Mouse (Mus musculus): ENCODE measurements around the gene Mt4.

Mt4 gene

DNA sequence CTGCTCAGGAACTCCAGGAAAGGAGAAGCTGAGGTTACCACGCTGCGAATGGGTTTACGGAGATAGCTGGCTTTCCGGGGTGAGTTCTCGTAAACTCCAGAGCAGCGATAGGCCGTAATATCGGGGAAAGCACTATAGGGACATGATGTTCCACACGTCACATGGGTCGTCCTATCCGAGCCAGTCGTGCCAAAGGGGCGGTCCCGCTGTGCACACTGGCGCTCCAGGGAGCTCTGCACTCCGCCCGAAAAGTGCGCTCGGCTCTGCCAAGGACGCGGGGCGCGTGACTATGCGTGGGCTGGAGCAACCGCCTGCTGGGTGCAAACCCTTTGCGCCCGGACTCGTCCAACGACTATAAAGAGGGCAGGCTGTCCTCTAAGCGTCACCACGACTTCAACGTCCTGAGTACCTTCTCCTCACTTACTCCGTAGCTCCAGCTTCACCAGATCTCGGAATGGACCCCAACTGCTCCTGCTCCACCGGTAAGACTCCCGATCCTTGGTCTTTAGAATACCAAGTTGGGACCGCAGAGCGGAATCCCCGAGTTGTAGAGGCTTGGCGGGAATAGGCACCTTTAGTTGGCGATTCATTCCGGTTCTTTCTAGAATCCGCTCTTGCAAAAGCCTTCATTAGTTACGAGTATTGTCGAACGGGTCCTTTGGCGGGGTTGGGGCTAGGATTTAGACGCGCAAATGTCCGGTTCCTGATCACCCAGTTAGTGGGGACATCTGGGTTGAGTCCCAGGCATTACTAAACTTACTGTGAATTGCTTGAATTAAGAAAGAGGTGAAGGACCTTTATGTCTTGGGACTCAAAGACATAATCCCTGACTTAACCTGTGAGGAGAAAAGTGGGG lies 42.1 kb downstream of the Mt4 start, which contains the start of gene Mt1:
TSS of gene Mt1 (plus strand) at position 226 of the 856 bp plus-strand sequence.
- peak; percentile 99 for DNase-seq (ENCODE audit: low read depth, low spot score)

DNA sequence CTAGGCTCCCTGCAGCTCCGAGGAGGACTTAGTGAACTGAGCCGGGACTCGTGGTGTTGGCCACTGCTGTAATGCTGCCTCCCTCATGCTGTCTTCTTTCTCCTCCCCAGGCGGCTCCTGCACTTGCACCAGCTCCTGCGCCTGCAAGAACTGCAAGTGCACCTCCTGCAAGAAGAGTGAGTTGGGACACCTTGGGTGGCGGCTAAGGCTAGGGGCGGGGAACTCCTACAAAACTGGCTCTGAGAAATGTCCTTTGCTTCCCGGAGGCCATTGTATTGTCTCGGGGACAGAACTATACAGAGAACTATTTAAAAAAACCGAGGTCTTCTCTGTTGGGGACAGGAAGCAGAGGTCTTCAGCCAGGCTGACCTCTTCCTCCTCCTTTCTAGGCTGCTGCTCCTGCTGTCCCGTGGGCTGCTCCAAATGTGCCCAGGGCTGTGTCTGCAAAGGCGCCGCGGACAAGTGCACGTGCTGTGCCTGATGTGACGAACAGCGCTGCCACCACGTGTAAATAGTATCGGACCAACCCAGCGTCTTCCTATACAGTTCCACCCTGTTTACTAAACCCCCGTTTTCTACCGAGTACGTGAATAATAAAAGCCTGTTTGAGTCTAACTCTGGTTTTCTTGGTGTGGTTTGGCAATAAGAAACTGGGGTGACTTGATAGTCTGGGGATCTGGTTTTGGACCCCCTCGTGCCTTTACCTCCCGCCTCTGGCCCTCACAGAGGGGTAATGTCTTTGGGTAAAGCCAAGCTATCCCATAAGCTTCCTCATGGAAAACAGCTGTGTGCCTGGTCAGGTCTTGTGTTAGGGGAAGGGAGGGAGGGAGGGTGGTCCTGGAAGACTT lies 42.9 kb downstream of the Mt4 start:
- DNase-seq (ENCODE audit: low read depth, low spot score), result peak; percentile 40

DNA sequence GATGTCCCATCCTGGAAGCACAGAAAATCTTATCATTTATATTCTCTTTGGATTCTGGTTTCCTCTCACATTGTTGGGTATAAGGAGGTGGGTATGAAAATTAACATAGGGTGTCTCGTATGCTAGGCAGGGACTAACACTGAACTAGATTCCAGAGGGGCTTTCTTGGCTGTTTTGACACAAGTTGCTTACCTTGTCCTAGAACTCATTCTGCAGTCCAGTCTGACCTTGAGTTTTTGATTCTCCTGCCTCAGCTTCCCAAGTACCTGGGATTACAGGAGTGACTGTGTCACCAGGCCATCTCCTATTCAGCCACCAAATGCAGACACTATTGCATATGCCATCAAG lies 43.5 kb downstream of the Mt4 start:
- no peak for DNase-seq (ENCODE audit: low read depth, low spot score)

DNA sequence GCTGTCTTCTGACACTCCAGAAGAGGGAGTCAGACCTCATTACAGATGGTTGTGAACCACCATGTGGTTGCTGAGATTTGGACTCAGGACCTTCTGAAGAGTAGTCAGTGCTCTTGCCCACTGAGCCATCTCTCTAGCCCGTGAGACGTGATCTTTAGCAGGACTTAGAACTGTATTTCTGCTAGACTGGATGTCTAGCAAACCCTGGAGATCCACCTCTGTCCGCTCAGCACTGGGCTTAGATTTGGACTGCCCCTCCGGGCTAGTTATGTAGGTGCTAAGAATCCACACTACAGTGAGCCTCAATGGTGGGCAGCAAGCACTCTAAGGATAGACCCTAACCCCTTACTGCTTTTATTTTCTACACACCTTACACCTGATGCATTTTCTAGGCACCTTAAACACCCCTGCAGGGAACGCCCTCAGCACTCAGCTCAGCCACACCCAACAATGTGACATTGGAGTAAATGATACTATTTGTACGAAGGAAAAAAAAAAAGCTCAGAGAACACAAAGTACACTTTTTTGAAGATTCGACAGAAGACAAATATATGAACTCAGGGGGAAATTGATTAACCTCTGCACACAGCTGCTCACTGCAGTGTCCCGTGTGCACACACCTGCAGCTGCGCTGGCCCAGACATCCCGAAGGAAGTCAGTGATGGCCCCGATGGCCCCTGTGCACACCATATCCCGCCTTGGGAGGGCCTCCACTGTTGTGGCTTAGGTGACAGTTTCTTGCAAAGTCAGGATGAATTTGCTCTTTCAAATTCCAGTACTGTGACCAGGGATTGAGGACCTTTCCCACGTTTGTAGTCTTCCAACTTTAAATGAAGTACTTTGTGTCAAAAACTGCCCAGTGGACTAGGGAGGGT lies 45.3 kb downstream of the Mt4 start:
- DNase-seq (ENCODE audit: low read depth, low spot score), result peak; percentile 27

DNA sequence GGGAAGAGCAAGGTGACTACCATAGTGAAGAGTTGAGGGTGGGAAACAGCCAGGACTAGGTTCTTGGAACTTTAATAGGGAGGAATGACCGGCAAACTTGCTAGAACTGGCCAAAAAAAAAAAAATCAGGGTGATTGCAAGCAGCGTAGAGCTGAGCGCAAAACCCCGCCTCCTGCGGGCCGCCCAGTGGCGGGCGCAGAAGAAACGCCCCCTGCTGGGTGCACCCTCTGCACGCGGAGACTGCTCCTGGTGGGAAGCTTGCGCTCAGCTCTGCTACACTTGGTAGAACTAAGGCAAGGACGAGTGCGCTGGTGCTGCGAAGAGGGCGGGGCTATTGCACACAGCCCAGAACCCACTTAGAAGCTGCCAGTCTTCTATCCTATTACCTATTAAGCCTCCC lies 46.1 kb downstream of the Mt4 start:
- DNase-seq (ENCODE audit: low read depth, low spot score), result peak; percentile 97

DNA sequence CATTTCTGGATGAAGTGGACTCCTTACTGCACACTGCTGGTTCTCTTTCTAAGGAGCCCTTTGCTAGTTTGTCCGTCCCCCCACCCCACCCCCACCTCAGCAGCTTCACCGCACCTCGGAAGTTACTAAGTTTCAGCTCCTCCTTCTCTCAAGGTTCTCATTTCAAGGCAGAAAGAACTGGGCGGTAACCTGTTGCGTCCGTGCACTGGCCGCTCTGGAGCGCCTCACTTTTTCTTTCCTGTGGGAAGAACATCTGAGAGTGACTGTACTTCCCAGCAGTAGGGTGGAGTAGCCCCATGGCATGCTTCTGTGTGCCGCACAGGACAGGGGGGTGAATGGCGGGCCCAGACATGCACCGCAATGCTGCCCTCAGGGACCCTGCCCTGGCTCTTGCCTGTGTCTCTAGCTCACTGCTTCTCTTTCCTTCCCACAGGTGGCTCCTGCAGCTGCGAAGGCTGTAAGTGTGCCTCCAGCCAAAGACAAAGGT lies 47.4 kb downstream of the Mt4 start:
- DNase-seq (ENCODE audit: low read depth, low spot score), result peak; percentile 69

DNA sequence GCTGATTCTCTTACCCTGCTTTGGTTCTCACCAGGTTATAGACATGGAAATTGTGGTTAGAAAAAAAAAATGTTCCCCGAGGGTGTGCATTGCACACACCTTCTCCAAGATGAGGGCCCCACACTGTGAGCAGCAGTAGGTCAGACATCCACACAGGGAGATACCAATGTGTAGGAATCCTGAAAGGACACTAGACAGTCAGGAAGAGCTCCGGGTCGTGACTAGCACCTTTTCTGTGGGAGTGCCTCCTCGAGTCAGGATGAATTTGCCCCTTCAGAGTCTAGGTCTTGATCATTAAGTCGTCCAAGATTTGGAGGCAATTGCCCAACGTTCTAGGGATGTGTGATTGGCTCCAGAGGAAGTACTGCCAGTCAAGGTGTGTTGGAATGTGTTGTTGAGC lies 48.8 kb downstream of the Mt4 start:
- peak; percentile 53 for DNase-seq (ENCODE audit: low read depth, low spot score)

DNA sequence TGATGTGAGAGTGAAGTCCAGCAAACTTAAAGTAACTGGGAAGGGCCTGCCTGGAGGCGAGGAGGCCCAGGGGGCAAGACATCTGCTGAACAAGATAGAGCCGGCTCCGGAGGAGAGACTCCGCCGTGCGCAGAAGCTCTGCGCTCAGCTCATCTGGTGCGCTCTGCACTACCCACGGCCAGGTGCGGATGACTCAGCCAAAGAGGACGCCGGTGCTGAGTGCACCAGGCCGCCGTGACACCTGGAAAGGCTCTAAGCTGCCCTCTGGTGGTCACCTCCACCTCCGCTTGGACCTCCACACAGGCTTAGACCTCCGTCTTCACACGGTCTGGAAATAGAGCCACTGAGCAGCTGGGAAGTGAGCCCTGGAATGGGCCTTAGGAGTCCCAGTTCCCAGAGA lies 49.5 kb downstream of the Mt4 start:
- peak; percentile 96 for DNase-seq (ENCODE audit: low read depth, low spot score)

DNA sequence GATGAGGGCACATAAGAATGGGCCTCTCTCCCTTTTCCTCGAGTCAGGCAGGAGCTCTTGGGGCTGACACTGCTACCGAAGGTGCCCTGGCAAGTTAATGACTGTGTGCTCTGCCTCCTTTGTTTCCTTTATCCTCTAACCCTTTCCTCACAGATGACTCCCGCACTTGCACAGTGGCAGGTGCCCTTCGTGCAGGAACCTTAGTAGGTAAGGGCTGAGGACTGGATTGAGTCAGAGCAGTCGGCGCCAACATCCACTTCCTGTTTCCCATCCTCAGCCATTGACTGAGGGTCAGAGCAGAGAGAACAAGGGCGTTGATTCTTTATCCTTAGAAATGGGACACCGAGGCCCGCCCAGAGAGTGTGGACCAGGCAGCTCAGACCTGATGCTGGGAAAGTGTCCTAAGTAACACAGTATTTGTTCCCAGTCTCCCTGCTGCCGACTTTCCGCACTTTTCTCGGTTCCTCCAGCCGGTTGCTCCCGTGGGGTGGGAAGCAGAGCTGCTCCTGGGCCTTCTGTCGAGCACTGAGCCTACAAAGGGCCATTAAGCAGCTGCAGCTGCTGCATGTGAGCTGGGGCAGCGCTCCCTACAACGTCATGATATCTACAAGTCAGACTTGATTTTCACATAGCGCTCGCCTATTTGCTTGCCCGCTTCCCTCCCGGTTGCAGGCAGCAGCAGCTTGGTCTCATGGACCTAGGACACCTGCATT lies 50.4 kb downstream of the Mt4 start:
- peak; percentile 64 for DNase-seq (ENCODE audit: low read depth, low spot score)
